Mouse (Mus musculus) cerebellum, adult 2 months (tissue): Measurements from ENCODE around the gene Gnao1. TPM values are rescaled to one million over a fixed set of nuclear protein-coding genes. Genes with fewer than 3 reads are reported as not detected.

Experiments
- DNase-seq, 2 experiments: peaks; one replicate each; pipeline ENCODE4 v3.0.0; 2021
- H3K27ac ChIP-seq: fragments of 200-500 bp; 2 replicates; pipeline ENCODE4 v1.5.1; 2012; ENCODE audit warnings: low read length, control low read depth, inconsistent platforms; ENCODE audit not compliant: insufficient read depth
- H3K27me3 ChIP-seq: fragments of 200-500 bp; 2 replicates; pipeline ENCODE4 v1.6.1; 2012; ENCODE audit warnings: inconsistent platforms, mild to moderate bottlenecking, low read length, moderate library complexity; ENCODE audit not compliant: control insufficient read depth, insufficient read depth
- H3K4me1 ChIP-seq: fragments of 200-500 bp; 2 replicates; pipeline ENCODE4 v1.6.1; 2011; ENCODE audit warnings: low read length; ENCODE audit not compliant: control insufficient read depth, insufficient read depth
- H3K4me3 ChIP-seq: fragments of 200-500 bp; replicated peaks from 2 replicates; pipeline ENCODE3; 2011; ENCODE audit warnings: mild to moderate bottlenecking, low read depth, low read length, control low read depth; ENCODE audit not compliant: insufficient read depth
- CTCF ChIP-seq: fragments of 200-500 bp; IDR thresholded peaks from 2 replicates; pipeline ENCODE4 v1.5.1; 2011; ENCODE audit warnings: low read depth, mild to moderate bottlenecking, control low read depth, low read length, moderate library complexity, borderline replicate concordance; ENCODE audit not compliant: insufficient read depth
- POLR2A ChIP-seq: fragments of 200-500 bp; IDR thresholded peaks from 2 replicates; pipeline ENCODE4 v1.6.1; 2011; ENCODE audit warnings: low read length, control low read depth, borderline replicate concordance; ENCODE audit not compliant: insufficient read depth
- WGBS: fragments of 180-500 bp; shearing (Covaris S2); methylation state at CpG from one replicate; pipeline ENCODE4 v1.1.7; 2018; 5-methylcytosine and 5-hydroxymethylcytosine counted together
- polyA plus RNA-seq: library from polyadenylated mRNA; depleted of rRNA; stranded (reverse); fragments of >200 nt; gene quantifications from 2 replicates; pipeline ENCODE4 v1.2.3, GENCODE M21; 2012

Gnao1 gene
- polyA plus RNA-seq, 1 experiment: 345 TPM

- WGBS: 46% methylated on average over 5 of the region's 5 CpGs
- H3K4me3 ChIP-seq: no peak overlapping the region
- peaks cover 37% of the 10 kb centered on the region for H3K4me1 ChIP-seq
- no peak for TF ChIP-seq CTCF
- no peak for TF ChIP-seq POLR2A
- DNase-seq: no peak
- H3K27me3 ChIP-seq: no peaks in the 10 kb centered on the region
- no peak overlapping the region for H3K27ac ChIP-seq
Measured at GRCm38 (mm10) chr8:93868486-93869221, 58.9 kb downstream of the Gnao1 start.

GRCm38 (mm10) chr8:93871275-93871674, 61.5 kb downstream of the Gnao1 start:
- DNase-seq: no peak
- Histone ChIP-seq H3K4me3 (no peak overlapping the region), H3K27me3 (no peaks in the 10 kb centered on the region), H3K4me1 (peaks cover 32% of the 10 kb centered on the region), H3K27ac (no peak overlapping the region)
- TF ChIP-seq POLR2A (no peak), CTCF (no peak)
- 62% methylated on average over 5 of the region's 5 CpGs for WGBS

GRCm38 (mm10) chr8:93878396-93878795, 68.6 kb downstream of the Gnao1 start:
- WGBS: 63% methylated on average over 4 of the region's 4 CpGs
- H3K4me3 ChIP-seq: no peak overlapping the region
- peaks cover 62% of the 10 kb centered on the region for H3K4me1 ChIP-seq
- H3K27me3 ChIP-seq: no peaks in the 10 kb centered on the region
- no peak for TF ChIP-seq CTCF
- peak overlapping the region; percentile 55 for H3K27ac ChIP-seq
- no peak for DNase-seq

- peak overlapping the region; percentile 6; the same call in 1 of the 2 replicates for H3K27ac ChIP-seq
Measured at GRCm38 (mm10) chr8:93879966-93880365, 70.2 kb downstream of the Gnao1 start.

GRCm38 (mm10) chr8:93881381-93881780, 71.6 kb downstream of the Gnao1 start:
- WGBS: 39% methylated on average over 6 of the region's 6 CpGs
- peak in 1 of 2 experiments; percentile 58 for DNase-seq
- no peak overlapping the region for H3K4me3 ChIP-seq
- peaks cover 62% of the 10 kb centered on the region for H3K4me1 ChIP-seq
- H3K27me3 ChIP-seq: no peaks in the 10 kb centered on the region
- peak overlapping the region; percentile 75 for H3K27ac ChIP-seq
- TF ChIP-seq CTCF (no peak), POLR2A (no peak)

More at GRCm38 (mm10) chr8:93879966-93880365, 70.2 kb downstream of the Gnao1 start:
- 10% methylated on average over 7 of the region's 7 CpGs for WGBS
- Histone ChIP-seq H3K4me3 (no peak overlapping the region), H3K4me1 (peaks cover 70% of the 10 kb centered on the region), H3K27me3 (no peaks in the 10 kb centered on the region)
- DNase-seq: peak in 1 of 2 experiments; percentile 86
- TF ChIP-seq CTCF (no peak), POLR2A (no peak)

- Histone ChIP-seq H3K4me3 (no peak overlapping the region), H3K27ac (peak overlapping the region; percentile 75; the same call in 1 of the 2 replicates), H3K27me3 (no peaks in the 10 kb centered on the region), H3K4me1 (peaks cover 61% of the 10 kb centered on the region)
- DNase-seq: peak; percentile 52
- no peak for TF ChIP-seq CTCF
Measured at GRCm38 (mm10) chr8:93883241-93883640, 73.5 kb downstream of the Gnao1 start.

GRCm38 (mm10) chr8:93883771-93884170, 74.0 kb downstream of the Gnao1 start:
- WGBS: 71% methylated on average over 4 of the region's 4 CpGs
- Histone ChIP-seq H3K27me3 (no peaks in the 10 kb centered on the region), H3K4me3 (no peak overlapping the region), H3K4me1 (peaks cover 63% of the 10 kb centered on the region), H3K27ac (peak overlapping the region; percentile 74)
- TF ChIP-seq POLR2A: no peak
- no peak for TF ChIP-seq CTCF
- peak in 1 of 2 experiments; percentile 23 for DNase-seq

- peaks cover 67% of the 10 kb centered on the region for H3K4me1 ChIP-seq
- H3K27ac ChIP-seq: peak overlapping the region; percentile 74; the same call in 1 of the 2 replicates
- WGBS: 35% methylated on average over 7 of the region's 7 CpGs
- peak in 1 of 2 experiments; percentile 30 for DNase-seq
- H3K27me3 ChIP-seq: no peaks in the 10 kb centered on the region
- no peak overlapping the region for H3K4me3 ChIP-seq
- no peak for TF ChIP-seq CTCF
- TF ChIP-seq POLR2A: no peak
Measured at GRCm38 (mm10) chr8:93884316-93884715, 74.5 kb downstream of the Gnao1 start.

- no peak for DNase-seq
- H3K27ac ChIP-seq: peak overlapping the region; percentile 55
- H3K4me1 ChIP-seq: peaks cover 71% of the 10 kb centered on the region
- TF ChIP-seq CTCF: no peak
- no peak for TF ChIP-seq POLR2A
- H3K4me3 ChIP-seq: no peak overlapping the region
- 80% methylated on average over 5 of the region's 5 CpGs for WGBS
- H3K27me3 ChIP-seq: no peaks in the 10 kb centered on the region
Measured at GRCm38 (mm10) chr8:93886181-93886580, 76.4 kb downstream of the Gnao1 start.
